Mouse (Mus musculus) layer of hippocampus, postnatal 14 days (tissue): ENCODE measurements at regions not wholly inside any gene's neighbourhood (a gene's known extent, or its start where the extent isn't known, plus 50 kb on each side); places are given as distances from the start of the nearest gene placed in this dataset.

ENCODE experiments used
- DNase-seq, 2 experiments: peaks; one replicate each; pipeline ENCODE4 v3.0.0; 2021 to 2022; ENCODE audit warnings: low spot score in 2 of 2, mixed read lengths in 1 of 2
- microRNA-seq, 2 experiments: library from miRNA; unstranded; fragments of <30 nt; microRNA quantifications; one replicate each; pipeline ENCODE4 v1.2.0; 2021

DNA sequence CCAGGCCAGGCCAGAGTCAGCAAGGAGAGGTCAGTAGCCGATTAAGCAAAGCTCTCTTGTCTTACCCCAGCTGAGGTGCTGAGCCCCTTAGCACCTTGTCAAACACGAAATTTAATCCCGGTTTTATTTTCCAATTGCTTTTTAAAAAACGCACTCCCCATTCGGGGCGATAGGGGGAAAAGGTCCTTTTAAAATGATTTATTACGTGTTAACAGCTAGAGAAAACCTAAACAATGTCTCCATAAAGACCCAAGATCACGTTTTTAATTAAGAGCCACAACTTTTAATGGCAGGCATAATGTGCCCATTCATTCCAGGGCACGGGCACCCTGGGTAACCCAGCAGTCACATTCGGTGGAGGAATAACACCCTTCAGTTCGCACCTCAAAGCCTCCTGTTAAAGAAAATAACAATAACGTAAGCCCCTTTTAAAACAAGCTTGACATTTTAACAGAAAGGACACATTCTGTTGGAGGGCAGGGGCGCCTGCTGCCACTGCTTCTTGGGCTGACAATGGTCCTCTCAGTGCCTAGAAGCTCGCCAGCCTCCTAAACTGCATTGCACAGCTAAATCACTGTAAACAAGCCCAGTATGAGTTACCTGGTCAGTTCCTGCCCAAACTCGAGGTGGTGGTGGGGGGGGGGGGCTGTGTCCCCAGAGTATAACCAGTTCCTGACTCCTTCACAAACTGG, 79.1 kb upstream of the Elac2 start:
- no peak for DNase-seq

- no peak for DNase-seq
These were observed 62.1 kb upstream of the Elac2 start for GRCm38 (mm10) chr11:64916783-64917182.

DNA sequence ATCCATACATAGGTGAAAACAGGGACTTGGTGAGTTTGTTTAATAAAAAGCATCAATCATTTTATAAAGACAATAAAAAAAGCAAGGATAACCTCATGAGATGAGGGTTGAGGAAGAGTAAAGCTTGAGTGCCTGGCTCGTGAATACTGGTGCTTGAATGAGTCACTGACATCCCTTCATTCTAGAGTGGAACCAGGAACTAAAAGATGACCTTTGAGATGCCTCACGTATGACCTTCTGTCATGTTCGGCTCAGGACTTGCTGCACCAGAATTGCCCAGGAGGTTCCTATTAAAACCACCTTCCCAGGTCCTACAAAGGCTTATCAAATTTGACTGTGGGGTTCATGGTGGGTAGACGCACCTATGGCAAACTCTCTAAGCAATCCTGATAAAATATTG, 61.5 kb upstream of the Elac2 start:
- no peak for DNase-seq

- DNase-seq, result no peak
These were observed 53.8 kb upstream of the Elac2 start for GRCm38 (mm10) chr11:64924989-64925388.

DNA sequence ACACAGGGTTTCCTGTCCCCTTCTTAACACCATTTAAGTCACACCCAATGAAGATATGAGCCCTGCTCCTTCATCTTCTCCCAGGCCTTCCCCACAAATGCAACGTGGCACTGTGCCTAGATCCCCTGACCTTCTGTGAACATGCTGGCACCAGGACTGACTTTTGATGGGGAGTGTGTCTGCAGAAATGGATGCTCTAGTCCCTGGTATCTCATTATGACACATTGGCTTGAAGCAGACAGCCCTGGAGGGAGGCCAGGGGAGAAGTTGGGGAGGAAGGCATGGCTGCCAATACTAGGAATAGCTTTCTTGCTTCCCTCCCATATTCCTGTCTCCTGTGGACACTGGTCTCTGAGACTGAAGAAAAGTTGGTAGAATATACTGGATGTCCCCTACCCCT, 52.9 kb upstream of the Elac2 start:
- no peak for DNase-seq

Small RNAs in the stretch of these regions (microRNA-seq; reads per million reads assigned to microRNA genes)
- gene Gm24275, result 0 reads per million in 2 experiments
